Mouse (Mus musculus) kidney, embryonic 16.5 days (tissue): Measurements from ENCODE around the gene 4930564D02Rik. TPM values are rescaled to one million over a fixed set of nuclear protein-coding genes. Genes with fewer than 3 reads are reported as not detected.

ENCODE experiments used
- ATAC-seq: fragments of 200-750 bp; cut with Nextera tagmentation; 2 replicates; pipeline ENCODE4 v1.8.0; 2017; ENCODE audit warnings: moderate TSS enrichment; ENCODE audit not compliant: low FRiP score, low TSS enrichment
- H3K27ac ChIP-seq: fragments of 300-500 bp; sonication (generic); 2 replicates; pipeline ENCODE4 v1.5.1; 2014; ENCODE audit warnings: low read length
- H3K27me3 ChIP-seq: fragments of 300-500 bp; sonication (generic); 2 replicates; pipeline ENCODE4 v1.6.1; 2014; ENCODE audit warnings: low read length, control low read depth, mixed read lengths; ENCODE audit not compliant: insufficient read depth
- H3K36me3 ChIP-seq: fragments of 300-500 bp; sonication (generic); 2 replicates; pipeline ENCODE4 v1.6.1; 2014; ENCODE audit warnings: low read length, control low read depth, mixed read lengths; ENCODE audit not compliant: insufficient read depth
- H3K4me1 ChIP-seq: fragments of 300-500 bp; sonication (generic); 2 replicates; pipeline ENCODE4 v1.6.1; 2014; ENCODE audit warnings: low read length, control low read depth, mixed read lengths; ENCODE audit not compliant: insufficient read depth
- H3K4me2 ChIP-seq: fragments of 300-500 bp; sonication (generic); replicated peaks from 2 replicates; pipeline ENCODE4 v1.6.1; 2014; ENCODE audit warnings: low read depth, low read length
- H3K4me3 ChIP-seq: fragments of 300-500 bp; sonication (generic); 2 replicates; pipeline ENCODE4 v1.5.1; 2014; ENCODE audit warnings: mild to moderate bottlenecking, low read length
- H3K9ac ChIP-seq: fragments of 300-500 bp; sonication (generic); replicated peaks from 2 replicates; pipeline ENCODE4 v1.6.1; 2014; ENCODE audit warnings: low read length
- H3K9me3 ChIP-seq: fragments of 300-500 bp; sonication (generic); 2 replicates; pipeline ENCODE4 v1.6.1; 2016; ENCODE audit warnings: low read length, control low read depth
- WGBS: fragments of 180-500 bp; shearing (Covaris S2); extraction: QIAGEN DNeasy Blood & Tissue Kit; methylation state at CpG from one replicate; pipeline ENCODE4 v1.1.7; 2014; 5-methylcytosine and 5-hydroxymethylcytosine counted together
- polyA plus RNA-seq: library from polyadenylated mRNA; unstranded; fragments of >200 nt; fragmentation: Nextera tagmentation; extraction: Ambion mirVana; gene quantifications from 2 replicates; pipeline ENCODE4 v1.2.1, GENCODE M21; 2015

Gene 4930564D02Rik
- polyA plus RNA-seq, 1 experiment from 2014 or later = not detected

DNA sequence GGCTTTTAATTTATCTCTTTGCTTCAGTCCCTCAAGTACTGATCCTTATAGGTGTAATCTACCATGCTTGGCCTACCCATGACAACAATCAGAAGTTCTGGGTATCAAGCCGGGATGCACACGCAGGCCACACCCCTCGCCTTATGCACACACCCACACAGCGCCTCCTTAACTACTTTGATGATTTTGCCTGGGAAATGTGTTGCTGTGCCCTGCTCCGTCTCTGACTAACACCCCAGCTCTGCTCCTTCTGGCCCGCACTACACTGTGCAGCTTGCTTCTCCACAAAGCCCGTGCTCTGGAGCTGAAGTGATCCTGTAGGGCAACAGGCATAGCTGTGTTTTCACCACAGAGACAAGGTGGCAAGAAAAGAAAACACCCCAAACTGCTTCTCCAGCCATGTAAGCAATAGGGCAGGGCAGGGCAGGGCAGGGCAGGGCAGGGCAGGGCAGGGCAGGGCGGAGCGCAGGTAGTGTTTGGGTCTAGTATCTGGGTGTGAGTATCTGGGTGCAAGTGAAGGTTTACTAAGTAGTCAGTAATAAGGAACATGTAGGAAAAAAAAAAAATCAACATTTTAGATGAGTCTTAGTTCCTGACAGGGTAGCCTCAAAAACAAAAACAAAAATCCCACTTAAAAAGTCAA, 25.5 kb upstream of the 4930564D02Rik start:
- Histone ChIP-seq H3K9ac (no peak overlapping the region), H3K27ac (no peak overlapping the region), H3K9me3 (no peaks in the 10 kb centered on the region), H3K4me1 (peaks cover 17% of the 10 kb centered on the region), H3K36me3 (peaks cover 13% of the 10 kb centered on the region), H3K4me3 (no peak overlapping the region), H3K4me2 (no peak overlapping the region), H3K27me3 (no peaks in the 10 kb centered on the region)
- WGBS = 84% methylated on average over 9 of the region's 9 CpGs
- no peak for ATAC-seq

DNA sequence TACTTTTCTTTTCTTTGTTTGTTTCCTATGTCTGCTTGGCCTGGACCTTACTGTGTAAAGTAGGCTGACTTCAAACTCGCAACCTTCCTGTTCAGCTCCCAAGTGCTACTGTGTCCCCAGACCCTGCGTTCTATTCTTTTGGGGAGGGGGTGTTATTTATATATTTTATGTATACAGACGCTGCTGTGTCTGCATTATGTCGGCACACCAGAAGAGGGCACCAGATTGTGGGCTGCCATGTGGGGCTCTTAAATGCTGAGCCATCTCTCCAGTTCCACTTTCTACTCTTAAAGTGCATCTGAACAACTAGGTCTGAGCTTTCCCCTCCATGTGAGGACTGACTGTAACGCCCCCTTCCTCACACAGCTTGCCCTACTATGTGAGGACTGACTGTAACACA, 22.9 kb upstream of the 4930564D02Rik start:
- Histone ChIP-seq H3K9ac (no peak overlapping the region), H3K4me2 (no peak overlapping the region), H3K4me3 (no peak overlapping the region), H3K27ac (no peak overlapping the region), H3K9me3 (no peaks in the 10 kb centered on the region), H3K27me3 (no peaks in the 10 kb centered on the region), H3K36me3 (no peaks in the 10 kb centered on the region), H3K4me1 (peaks cover 27% of the 10 kb centered on the region)
- 89% methylated on average over 5 of the region's 5 CpGs for WGBS
- no peak for ATAC-seq

GRCm38 (mm10) chr3:105046870-105047269, 19.8 kb upstream of the 4930564D02Rik start:
- 70% methylated on average over 5 of the region's 5 CpGs for WGBS
- ATAC-seq = no peak
- H3K27me3 ChIP-seq = no peaks in the 10 kb centered on the region
- no peak overlapping the region for H3K4me3 ChIP-seq
- no peak overlapping the region for H3K9ac ChIP-seq
- no peaks in the 10 kb centered on the region for H3K36me3 ChIP-seq
- H3K4me1 ChIP-seq = peaks cover 37% of the 10 kb centered on the region
- H3K9me3 ChIP-seq = no peaks in the 10 kb centered on the region
- H3K27ac ChIP-seq = no peak overlapping the region
- no peak overlapping the region for H3K4me2 ChIP-seq

DNA sequence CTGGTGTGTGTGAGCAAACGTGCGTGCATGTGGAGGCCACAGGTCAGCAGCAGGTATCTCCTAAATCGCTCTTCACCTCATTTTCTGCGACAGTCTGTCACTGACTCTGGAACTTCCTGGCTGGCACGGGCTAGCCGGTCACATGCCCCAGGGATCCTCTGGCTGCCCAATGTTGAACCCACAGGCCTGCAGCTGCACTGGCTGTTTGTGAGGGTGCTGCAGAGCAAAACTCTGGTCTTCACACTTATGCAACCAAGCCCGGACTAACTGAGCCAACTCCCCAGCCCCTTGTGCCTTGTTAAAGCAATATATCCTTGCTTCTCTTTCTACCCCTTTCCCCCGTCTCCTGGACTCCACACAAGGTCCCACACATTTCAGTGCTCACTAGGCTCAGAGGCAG, 19.0 kb upstream of the 4930564D02Rik start:
- 51% methylated on average over 8 of the region's 8 CpGs for WGBS

DNA sequence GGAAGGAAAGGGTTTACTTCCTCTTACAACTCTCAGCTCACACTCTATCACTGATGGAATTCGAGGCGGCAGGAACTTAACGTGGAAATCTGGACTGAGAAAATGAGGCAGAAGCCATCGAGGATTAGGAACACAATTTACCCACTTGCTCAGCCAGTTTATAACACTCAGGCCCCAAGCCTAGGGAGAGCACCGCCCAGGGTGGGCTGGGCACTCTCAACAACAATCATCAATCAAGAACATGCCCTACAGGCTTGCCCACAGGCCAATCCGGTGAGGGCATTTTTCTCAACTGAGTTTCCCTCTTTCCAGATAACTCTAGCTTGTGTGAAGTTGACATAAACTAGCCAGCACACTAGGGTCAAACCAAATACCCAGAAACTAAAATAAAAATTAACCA, 16.8 kb upstream of the 4930564D02Rik start:
- Histone ChIP-seq H3K9ac (no peak overlapping the region), H3K36me3 (no peaks in the 10 kb centered on the region), H3K4me2 (no peak overlapping the region), H3K9me3 (no peaks in the 10 kb centered on the region), H3K4me1 (peaks cover 44% of the 10 kb centered on the region), H3K27ac (no peak overlapping the region), H3K27me3 (no peaks in the 10 kb centered on the region), H3K4me3 (no peak overlapping the region)
- WGBS = 62% methylated on average over 6 of the region's 6 CpGs
- no peak for ATAC-seq

More for the DNA sequence above, 19.0 kb upstream of the 4930564D02Rik start:
- H3K4me3 ChIP-seq = no peak overlapping the region
- ATAC-seq = no peak
- no peak overlapping the region for H3K27ac ChIP-seq
- peaks cover 39% of the 10 kb centered on the region for H3K4me1 ChIP-seq
- no peaks in the 10 kb centered on the region for H3K9me3 ChIP-seq
- no peaks in the 10 kb centered on the region for H3K36me3 ChIP-seq
- H3K27me3 ChIP-seq = no peaks in the 10 kb centered on the region
- H3K9ac ChIP-seq = no peak overlapping the region
- no peak overlapping the region for H3K4me2 ChIP-seq

DNA sequence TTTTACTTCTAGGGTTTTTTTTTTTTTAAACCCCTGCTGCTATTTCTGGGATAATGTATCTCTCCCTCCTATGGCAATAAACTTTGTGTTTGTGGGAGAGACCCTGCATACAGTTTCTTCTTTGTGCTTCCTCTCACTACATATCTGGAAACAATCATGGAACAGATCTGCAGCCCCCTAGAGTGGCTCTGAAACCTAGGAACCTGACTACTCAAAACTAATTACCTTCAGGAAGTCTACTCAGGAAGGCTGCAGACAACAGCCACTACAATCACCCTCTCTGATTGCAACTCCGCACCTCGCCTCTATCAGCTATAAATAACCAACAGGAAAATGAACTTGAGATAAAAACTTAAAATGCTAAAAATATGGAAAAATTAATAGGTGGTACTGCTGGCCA, 15.5 kb upstream of the 4930564D02Rik start:
- H3K27ac ChIP-seq = peak overlapping the region; percentile 82
- WGBS = 41% methylated on average over 2 of the region's 2 CpGs
- H3K9ac ChIP-seq = peak overlapping the region; percentile 9
- no peaks in the 10 kb centered on the region for H3K36me3 ChIP-seq
- H3K27me3 ChIP-seq = no peaks in the 10 kb centered on the region
- H3K4me2 ChIP-seq = peak overlapping the region; percentile 85
- H3K4me3 ChIP-seq = peak overlapping the region; percentile 79
- H3K9me3 ChIP-seq = no peaks in the 10 kb centered on the region
- H3K4me1 ChIP-seq = peaks cover 45% of the 10 kb centered on the region
- ATAC-seq = no peak

GRCm38 (mm10) chr3:105052171-105052936, 14.3 kb upstream of the 4930564D02Rik start:
- H3K27me3 ChIP-seq = no peaks in the 10 kb centered on the region
- H3K9ac ChIP-seq = peak overlapping the region; percentile 81
- H3K9me3 ChIP-seq = no peaks in the 10 kb centered on the region
- H3K36me3 ChIP-seq = no peaks in the 10 kb centered on the region
- peak overlapping the region; percentile 79 for H3K4me3 ChIP-seq
- H3K4me2 ChIP-seq = peak overlapping the region; percentile 85
- peaks cover 45% of the 10 kb centered on the region for H3K4me1 ChIP-seq
- 0% methylated on average over 36 of the region's 37 CpGs for WGBS
- peak; percentile 61 for ATAC-seq
- peak overlapping the region; percentile 82 for H3K27ac ChIP-seq

DNA sequence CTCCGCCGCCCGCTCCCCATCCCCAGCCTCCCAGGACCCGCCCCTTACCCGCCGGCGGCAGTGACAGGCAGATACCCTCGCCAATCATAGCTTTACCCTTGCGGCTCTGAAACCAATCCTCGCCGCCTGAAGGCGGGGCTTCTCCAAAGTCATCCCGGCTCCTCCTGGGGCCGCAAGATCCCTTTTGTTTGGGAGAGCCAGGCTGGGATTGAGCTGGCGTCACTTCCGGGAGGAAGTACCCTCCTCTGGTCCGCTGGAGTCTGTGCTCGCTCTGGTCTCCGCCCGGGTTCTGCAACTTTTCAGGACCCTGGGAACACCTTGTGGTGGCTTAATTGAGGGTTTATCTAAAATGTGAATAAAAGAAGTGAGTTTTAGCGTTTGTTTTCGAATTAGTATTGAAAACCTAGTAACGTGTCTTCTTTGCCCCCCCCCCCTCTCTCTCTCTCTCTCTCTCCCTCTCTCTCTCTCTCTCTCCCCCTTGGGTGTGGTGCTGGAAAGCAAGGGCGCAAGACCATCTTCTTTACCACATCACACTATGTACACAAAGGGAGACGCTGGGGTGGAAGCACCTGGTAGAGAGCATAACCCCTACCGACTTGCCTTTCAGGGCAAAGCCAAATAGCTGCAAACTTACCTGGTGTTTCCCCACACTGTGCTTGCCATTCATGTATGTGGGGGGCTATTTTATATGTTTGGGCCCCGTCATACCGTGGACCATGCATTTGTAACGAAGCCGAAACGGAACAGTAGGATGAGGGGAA, 13.5 kb upstream of the 4930564D02Rik start, which contains the start of gene Cttnbp2nl:
Gene Cttnbp2nl (minus strand): TSS at position 210 of the 761 bp plus-strand sequence.
- Histone ChIP-seq H3K9me3 (no peaks in the 10 kb centered on the region), H3K4me2 (peak within 1 kb of the TSS; percentile 85), H3K27ac (peak within 1 kb of the TSS; percentile 90), H3K36me3 (no peaks in the 10 kb centered on the region), H3K4me3 (peak within 1 kb of the TSS; percentile 79), H3K27me3 (no peaks in the 10 kb centered on the region), H3K9ac (peak within 1 kb of the TSS; percentile 81), H3K4me1 (peaks cover 39% of the 10 kb centered on the region)
- whole genome bisulfite sequencing = 1% methylated on average over 31 of the region's 31 CpGs
- ATAC-seq = peak; percentile 97

- 71% methylated on average over 4 of the region's 4 CpGs for WGBS
- peak overlapping the region; percentile 81 for H3K9ac ChIP-seq
These were observed 13.0 kb upstream of the 4930564D02Rik start for GRCm38 (mm10) chr3:105053698-105054001.

More at GRCm38 (mm10) chr3:105053698-105054001, 13.0 kb upstream of the 4930564D02Rik start:
- Histone ChIP-seq H3K27me3 (no peaks in the 10 kb centered on the region), H3K4me1 (peaks cover 35% of the 10 kb centered on the region), H3K4me3 (peak overlapping the region; percentile 79), H3K36me3 (no peaks in the 10 kb centered on the region), H3K9me3 (no peaks in the 10 kb centered on the region), H3K27ac (peak overlapping the region; percentile 90), H3K4me2 (peak overlapping the region; percentile 70)
- no peak for ATAC-seq
